Mouse (Mus musculus) A20 (cell line): ENCODE measurements around the gene Stxbp6.
"Not testable (repeated sequence)": the region's sequence is repeated elsewhere in the genome, so short reads cannot be mapped to it uniquely, and the experiment has no call there.

Source experiments
- DNase-seq: peaks from one replicate; pipeline ENCODE4 v3.0.0-alpha.2; 2011; ENCODE audit warnings: low read depth, low spot score

Gene Stxbp6

DNA sequence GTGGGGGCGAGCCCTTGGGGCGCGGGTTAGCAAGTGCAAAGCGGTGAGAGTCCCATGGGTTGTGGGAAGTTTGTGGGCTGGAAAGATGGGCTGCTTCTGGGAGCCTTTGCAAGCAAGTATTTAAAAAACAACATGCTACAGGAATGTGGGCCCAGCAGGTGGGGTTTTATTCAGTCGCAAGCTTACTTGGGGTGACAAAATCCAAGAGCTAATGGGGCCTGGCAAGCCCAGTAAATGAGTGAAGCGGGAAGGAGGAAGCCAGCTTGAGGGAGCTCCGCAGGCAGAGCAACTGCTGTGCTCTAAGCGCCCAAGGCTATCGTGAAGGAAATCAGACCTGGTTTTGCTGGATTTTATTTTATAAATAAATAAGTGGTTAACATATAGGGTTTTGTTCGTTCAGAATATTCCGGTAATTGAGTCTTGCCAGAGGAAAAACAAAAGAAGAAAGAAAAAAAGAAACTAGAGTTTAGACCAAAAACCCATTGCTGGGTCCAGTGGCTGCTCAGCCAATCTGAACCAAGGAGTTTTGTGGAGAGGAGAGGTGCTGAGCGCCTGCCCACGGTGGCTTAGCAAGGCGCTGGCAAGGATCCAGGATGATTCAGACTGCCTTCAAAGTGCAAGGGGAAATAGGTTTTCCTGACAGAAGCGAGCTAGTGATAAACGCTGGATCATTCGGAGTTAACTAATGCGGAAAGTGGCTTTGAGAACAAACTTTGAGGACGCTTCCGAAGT lies at the start of gene Stxbp6:
Gene Stxbp6, minus strand, starts transcription at position 99 of the 732 bp plus-strand sequence.
- DNase-seq, result no peak

DNA sequence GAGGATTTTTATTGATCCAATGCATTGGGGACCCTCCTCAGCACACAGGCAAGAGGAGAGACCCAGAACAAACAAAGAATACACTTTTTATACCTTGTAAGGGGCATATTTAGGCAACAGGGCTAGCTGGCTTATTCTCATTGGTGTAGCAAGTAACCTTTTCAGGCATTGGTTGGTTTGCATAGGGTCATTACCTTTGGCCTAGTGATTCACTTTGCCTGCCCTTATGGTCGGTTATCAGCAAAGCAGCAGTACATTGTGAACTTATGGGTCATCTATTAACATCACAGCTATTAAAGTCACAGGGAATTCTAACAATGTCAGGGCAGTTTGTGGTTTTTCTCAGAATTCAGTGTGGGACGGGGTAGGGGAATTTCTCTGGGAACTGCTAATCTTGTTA lies 28.4 kb upstream of the Stxbp6 start:
- not testable (repeated sequence) for DNase-seq

DNA sequence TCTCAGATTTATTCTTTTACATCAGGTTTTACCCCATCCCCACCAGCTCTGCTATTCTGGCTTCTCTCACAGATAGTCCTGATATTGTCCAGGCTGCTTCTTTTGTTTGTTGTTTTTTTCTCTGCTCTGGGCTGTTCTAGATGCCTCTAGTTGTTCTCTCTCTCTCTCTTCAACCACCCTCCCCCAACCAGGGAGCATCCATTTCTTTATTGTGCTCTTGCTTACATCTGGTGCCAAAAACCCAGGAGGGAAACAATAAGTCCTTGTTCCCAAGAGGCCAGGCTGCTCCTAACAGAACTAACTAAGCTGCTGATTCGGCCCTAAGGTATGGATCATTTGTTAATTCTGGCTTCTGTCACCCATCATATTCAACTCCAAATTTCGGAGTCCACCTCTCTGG lies 19.2 kb upstream of the Stxbp6 start:
- no peak for DNase-seq

DNA sequence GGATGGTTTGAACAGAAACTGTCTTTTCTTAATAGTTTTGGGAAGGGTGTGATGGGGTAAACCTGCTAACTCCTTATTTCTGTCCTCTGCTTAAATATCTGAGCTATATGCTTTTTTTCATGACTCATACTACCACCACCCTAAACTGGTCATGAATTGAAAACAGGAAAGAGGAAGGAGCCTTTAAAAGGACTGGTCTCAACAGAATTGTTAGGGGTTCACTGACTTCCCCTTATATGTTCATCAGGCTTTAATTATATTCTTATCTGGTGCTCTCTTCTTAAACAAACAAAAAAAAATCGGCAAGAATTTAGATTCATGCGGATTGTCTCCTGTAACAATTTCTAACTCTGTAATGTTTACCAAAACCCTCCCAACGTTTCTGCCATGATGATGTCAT lies 17.9 kb upstream of the Stxbp6 start:
- peak; percentile 4 for DNase-seq

DNA sequence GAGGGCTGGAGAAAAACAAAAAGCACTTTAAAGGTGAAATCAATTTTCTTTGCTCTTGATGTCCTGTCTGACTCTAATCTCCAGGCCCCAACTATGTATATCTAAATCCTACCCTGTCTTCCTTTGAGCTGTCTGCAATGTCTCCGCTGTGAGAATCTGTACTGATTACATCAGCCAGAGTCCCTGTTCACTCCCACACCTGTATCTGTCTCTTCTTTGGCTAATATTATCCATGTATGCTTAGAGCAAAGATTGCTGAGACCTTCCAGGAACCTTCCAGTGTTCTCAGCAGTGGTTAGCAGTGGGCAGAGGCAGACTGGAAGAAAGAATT lies 8.6 kb upstream of the Stxbp6 start:
- DNase-seq, result no peak

DNA sequence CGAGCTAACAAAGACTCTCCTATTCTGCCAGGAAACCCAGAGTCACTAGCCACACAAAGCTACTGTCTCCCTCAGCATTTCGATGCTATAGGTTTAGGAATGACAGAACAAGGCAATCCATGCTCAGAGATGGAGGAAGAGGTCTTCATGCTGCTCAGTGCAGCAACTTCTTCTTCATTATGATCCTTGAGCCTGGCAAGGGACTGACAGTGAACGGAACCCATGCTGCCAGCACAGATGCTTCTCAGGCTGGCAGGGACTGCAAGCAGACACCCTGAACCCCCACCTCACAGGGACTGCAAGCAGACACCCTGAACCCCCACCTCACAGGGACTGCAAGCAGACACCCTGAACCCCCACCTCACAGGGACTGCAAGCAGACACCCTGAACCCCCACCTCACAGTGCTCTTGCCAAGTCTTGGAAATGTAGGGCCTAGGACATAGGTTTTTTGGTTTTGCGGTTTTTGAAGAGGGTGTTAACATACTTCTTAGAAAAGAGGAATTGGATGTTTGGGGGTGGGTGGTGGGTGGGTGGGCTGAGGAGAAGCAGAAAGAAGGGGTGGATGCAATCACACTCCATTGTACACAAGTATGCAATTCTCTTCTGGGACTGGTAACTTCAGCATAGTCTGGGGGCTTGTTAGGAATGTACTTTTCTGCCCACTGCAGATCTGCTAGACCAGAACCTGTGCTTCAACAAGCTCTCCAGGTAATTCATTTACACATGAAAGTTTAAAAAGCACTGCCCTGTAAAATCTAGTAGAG lies 8.1 kb upstream of the Stxbp6 start:
- DNase-seq, result no peak

DNA sequence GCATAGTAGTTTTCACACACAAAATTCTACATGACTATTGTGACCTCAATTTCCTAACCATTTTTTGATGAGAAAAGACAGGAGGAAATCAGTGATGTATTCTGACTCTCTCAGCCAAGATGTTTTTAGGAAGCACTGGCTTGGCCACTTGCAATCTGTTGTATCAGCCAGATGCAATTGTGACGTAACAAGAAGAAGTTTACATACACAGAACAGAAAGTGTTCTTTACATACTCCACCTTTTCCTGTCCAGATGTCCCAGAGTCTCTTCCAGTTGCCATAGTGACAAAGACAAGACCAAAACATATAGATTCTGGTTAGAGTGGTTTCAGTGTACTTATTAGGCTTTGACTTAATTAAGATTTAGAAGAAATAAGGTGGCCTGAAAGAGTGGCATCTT lies 7.1 kb upstream of the Stxbp6 start:
- DNase-seq, result no peak

DNA sequence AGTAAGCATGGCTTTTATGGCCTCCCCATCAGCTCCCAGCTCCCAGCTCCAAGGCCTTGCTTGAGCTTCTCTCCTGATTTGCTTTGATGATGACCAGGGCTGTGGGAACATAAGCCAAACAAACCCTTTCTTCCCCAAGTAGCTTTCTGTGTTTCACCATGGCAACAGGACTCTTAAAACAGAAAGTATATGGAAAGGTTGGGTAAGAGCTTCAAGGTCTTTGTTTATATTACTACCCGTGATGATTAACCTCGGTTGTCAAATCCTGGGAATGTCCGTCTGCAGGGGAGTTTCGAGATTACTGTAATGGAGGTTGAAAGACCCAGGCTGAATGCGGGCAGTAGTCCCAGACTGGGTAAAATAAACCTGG lies 6.2 kb upstream of the Stxbp6 start:
- DNase-seq, result no peak

DNA sequence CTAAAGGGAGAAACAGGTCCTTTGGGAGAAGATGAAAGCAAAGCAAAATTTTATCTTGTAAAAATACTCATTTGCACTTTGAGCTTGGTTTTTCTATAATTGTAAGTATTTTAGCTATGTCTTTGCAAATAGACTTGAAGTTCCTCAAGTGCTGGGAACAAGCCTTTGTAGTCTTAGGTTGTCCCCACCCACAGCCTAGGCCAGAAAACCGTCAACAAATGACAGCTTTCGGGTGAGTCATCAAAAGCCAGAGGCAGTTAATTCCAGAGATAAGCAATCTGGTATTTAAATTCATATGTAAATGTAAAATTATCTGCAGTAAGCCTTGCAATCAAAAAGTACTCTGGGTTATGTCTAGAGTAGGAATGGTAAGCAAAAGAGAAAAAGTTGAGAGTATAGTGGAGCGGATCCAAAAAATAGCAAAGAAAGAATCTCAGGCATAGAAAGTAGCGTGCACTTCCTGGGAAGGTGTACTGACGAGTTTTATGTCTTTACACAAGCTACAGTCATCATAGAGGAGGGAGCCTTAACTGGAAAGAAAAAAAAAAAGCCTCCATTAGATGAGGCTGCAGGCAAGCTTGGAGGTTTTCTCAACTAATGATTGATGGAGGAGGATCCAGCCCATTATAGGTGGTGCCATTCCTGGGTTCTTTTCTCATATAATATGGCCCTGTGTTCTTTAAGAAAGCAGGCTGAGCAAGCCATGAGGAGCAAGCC lies 5.7 kb upstream of the Stxbp6 start:
- DNase-seq, result no peak

DNA sequence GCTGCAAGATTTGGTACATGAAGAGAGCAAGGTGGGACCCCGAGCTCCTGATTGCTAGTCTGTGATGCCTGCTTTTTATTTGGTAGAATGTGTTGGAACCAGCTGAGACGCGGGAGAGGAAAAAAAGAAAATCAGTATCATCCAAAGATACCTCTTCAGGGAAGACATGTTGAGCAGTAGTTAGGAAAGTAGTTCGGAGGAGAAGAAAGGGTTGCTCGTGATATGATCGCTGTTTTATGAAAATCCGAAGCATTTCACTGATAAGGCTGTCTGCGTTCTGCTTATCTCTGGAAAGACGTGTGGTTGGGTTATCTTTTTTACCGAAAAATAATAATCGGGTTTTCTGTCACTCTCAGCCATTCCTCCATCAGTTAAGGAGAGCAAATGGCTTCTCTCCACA lies 1.1 kb upstream of the Stxbp6 start:
- no peak for DNase-seq

DNA sequence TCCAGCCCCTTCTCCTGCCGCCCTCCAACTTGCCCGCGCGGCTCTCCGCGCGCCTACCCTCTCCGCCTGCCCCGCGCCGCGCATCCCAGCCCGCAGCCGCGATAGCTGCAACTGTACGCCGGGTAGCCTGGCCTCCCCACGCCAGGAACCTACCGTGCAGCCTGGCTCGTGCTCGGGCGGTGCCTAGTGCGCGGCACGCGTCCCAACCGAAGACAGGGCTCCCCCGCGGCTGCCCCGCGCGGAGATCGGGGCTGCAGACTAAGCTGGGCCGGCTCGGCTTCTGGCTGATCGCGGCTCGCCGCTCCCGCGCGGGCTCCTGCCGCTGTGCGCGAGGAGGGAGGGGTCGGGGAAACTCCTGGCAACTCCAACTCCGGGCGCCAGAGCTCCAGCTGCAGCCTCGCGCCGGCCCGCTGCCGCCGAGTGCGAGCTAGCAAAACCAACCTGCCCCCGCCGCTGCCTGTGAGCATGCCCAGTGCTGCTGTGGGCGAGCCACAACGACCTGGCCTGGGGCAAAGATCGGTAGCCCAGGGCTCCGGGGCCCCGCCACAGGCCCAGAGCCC lies 387 bp downstream of the Stxbp6 start:
- no peak for DNase-seq

DNA sequence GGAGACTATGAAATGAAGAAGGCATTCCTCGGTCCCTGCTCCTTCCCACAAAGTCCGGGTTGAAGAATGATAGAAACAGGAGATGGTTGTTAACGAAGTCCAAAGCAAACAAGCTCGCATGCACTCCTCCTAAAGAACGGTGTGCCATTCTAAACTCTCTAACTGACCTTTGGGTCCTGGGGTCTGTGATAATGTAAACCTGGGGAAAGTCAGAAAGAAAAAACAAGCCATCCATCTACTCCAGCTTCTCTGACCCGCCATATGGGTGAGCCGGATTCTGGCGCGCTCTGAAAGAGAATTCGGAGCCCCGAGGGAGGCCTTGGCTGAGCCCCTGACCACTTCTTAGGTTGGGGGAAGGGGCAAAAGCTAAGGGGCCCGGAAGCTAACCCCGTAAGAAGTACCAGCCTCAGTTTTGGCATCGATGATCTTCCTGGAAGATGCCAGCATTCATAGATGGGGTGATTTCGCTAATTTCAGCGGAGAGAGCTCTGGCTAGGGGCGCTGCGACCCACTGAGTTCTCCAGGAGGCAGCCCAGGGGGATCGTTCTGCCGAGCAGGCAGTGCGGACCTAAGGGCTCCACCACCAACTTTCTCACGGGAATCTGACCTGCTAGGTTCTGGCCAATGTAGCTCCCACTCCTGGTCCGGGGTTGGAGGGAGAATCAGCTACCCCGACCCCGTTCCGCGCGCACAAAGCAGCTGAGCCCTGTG lies 1.0 kb downstream of the Stxbp6 start:
- DNase-seq, result no peak

DNA sequence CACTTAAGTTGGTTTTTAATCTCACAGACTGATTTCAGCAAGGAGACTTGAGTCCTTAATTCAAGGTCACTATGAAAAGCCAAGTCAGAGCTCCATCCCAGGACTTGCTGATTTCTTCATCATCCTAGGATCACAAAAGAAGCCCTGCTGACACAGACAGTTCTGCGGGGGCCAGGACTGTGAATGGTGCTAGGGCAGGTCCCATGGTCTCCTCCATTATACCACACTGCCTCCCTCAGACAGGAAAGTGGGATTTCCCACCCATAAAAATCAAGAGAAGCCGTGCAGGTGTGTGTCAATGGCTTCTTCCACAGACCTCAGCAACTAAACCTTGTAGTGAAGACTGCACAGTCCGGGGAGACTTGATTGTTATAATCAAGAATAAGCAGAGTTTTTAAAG lies 2.3 kb downstream of the Stxbp6 start:
- no peak for DNase-seq

DNA sequence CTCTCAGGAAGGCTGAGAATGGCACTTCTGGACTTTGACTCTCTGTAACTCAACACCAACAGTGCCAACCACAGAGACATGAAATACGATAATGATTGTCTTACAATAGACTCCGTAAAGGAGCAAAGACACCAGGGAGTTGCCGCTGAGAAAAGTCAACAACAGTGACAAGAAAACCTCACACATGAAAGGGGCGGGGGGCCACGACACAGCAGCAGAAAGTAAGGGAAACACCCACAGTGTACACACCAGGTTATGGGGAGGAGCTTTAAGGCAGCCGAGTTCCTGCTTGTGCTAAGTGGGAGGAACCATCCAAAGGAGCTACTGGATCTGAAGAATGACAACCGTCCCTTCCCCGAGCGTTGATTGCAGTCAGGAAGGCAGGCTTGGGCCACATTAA lies 4.3 kb downstream of the Stxbp6 start:
- no peak for DNase-seq

DNA sequence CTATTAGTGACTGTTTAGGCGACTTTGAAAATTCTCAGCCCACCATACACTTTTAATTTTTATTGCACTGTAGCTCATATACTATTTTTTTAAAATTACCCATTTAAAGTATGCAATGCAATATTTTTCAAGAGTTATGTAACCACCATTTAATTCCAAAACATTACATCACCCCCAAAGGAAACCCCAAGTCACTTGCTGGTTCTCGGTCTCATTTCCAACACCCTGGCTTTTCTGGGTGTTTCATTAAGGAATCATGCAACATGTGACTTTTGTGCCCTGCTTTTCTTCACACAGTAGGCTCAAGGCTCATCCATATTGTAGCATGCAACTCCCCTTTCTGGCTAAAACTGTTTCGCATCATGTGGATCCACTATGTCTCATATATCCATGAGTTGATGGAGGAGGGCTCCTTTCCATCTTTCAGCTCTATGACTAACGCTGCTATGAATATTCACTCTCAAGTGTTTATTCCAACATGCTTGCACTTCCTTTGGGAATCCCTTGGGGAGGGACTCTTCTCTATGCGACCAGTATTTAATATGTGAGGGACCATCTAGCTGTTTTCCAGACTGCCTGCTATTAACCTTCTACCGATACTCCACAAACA lies 6.3 kb downstream of the Stxbp6 start:
- DNase-seq, result no peak

DNA sequence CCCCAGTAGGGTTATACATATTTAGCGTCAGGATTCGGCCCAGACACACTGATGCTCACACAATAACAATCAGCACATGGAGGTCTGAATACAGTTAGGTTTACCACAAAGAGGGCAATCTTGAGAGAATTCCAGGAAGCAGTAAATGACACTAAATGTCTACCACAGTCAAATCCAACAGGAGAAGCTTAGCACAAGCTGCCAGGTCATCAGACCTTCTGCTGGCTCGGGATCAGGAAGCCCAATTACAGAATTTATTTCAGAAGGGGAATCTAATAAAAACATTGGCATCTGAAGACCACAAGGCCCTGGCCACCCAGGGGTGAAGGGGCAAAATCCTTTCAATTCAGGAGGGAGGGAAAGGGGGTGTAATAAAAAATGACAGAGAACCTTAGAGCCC lies 6.8 kb downstream of the Stxbp6 start:
- DNase-seq, result no peak

DNA sequence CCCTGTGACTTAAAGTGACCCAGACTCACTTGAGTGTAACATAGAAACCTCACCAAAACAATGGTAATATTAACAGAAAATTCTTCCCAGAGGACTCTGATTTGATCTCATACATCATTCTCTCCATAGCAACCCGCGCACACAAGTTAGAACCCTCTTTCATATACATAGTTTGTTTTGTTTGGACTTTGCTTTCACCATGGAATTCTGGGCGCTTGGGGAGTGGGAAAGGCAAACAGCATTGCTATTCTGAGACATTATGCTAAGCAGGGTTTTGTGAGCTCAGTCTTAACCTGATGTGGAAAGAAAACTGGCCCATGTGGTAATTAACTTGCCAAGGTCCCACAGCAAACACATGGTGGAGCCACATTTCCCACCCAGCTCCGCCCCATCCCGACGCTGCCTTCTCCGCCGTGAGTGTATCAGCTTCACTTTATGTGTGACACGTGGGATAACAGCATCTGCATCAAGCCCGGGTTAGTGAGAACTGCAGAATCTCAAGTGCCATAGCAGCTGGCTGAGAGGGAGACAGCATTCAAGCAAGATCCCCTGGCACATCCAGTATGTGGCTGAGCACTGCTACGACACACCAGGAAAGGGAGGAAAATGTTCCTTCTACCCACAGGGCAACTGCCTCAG lies 7.3 kb downstream of the Stxbp6 start:
- DNase-seq, result no peak

DNA sequence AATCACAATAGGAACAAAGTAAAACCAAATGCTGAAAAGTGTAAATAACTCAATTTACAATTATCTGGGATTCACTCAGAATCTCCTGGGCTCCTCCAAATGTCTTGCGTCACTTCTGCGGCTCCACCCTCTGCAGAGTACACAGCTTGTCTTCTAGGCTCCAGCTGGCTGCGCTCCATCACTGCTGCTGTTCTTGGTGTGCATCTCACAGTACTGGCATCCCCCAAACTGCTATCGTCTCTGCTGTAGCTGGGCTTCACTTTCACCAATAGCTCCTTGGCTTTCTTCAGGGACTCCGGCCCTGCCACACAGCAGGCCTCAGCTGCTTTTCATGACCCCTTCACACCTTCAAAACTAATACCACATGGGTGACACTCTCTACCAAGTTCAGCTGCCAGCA lies 10.9 kb downstream of the Stxbp6 start:
- no peak for DNase-seq

DNA sequence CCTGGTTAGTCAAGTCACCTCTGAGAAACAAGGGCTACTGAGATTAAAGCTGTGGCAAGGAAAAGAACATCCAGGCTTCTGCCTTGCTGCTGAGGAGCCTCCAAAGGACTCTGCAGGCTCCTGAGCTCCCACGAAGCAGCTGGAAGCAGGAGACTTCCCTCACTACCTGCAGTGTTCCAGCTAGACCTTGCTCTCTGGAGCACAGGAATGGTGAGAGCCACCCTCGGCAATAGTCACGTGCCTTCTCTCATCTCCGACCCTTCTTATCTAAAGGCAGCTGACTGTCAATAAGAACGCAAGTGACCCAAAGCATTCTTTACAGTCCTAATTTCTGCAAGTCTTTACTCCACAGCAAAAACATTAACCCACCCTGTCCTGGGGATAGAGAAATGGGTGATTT lies 13.2 kb downstream of the Stxbp6 start:
- no peak for DNase-seq

DNA sequence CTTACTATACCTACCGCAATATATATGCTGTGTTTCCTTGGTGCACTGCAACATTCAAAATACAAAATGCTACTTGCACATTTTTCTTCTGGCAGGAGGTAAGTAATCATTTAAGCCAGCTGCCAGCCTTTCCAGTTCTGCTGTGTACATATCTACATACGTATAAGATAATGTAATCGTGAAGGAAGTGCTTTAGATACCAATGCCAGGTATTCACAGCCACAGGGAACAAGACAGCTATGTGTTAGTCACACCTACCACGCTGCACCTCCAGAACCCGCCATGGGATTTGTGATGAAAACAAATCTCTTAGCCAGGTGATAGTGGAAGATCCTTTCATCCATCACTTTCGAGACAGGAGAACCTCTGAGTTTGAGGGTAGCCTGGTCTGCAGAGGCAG lies 13.7 kb downstream of the Stxbp6 start:
- no peak for DNase-seq

DNA sequence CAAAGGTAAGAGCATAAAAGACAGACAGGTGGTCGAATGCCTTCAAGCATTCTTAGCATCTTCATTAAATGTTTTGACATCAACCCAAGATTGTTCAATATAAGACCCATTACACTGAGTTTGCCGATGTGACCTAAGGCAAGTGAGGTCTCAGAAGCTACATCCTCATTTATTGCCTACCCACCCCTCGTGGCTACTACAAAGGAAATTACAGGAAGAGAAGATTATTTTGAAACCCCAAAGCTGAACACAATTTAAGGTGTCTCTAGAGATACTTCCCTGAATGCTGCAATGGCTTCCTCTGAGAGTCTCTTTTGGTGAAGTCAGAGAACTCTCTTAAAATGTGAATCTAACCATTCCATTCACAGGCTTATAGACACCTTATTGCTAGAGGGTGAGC lies 16.5 kb downstream of the Stxbp6 start:
- no peak for DNase-seq
